Mouse (Mus musculus) gastrocnemius, postnatal 25 days (tissue): ENCODE data around the gene Ccdc92b. TPM values are rescaled to one million over a fixed set of nuclear protein-coding genes. Genes with fewer than 3 reads are reported as not detected.
"Not testable (repeated sequence)": the region's sequence is repeated elsewhere in the genome, so short reads cannot be mapped to it uniquely, and the experiment has no call there.

Experiments used
- DNase-seq: peaks from one replicate; pipeline ENCODE4 v3.0.0; 2022
- long read RNA-seq, 2 experiments: library from polyadenylated mRNA; stranded (forward); transcript quantifications; one replicate each; pipeline ENCODE4 v2.0.0; 2021
- total RNA-seq, 2 experiments: library from RNA; stranded (reverse); gene quantifications; 1 replicate in 1 of 2; 2 replicates in 1 of 2; pipeline ENCODE4 v1.2.3; 2021

Ccdc92b gene
- total RNA-seq, result under 1 TPM; 0.11 to 0.13 TPM
- long read RNA-seq, experiment 1, result 0 reads
- long read RNA-seq, experiment 2, result 0 reads

DNA sequence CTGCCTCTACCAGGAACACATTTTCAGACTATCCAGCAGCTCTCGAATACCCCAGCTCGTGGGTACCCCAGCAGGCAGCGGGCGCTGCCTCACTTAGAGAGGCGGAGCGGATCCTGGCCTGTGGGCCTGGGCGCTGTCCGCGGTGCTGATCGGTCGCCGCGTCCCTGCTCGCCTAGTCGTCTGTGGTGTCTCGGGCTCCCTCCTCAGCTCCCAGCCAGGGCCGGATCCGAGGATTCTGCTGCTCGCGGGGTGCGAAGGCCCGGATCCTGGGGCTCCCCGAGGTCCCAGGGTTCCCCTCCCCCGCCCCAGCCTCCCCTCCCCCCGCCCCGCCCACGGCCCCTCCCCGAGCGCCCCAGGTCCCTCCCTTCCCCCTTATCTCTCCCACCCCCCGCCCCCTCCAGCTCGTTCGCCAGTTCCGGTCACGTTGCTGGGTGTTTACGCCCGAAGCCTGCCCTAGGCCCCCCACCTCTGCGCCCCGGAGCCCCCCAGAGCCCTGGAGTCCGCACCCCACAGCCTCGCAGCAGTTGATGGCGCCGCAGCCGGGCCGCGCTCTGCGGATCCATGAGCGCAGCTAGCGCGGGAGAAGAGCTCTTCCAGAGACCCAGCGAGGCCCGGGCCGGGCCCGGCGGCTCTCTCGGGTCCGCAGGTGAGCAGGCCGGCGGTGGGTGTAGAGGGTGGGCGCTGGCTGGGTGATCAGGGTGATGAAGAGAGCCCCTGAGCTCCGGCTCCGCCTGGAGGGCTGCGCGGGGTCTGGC, at the start of gene Ccdc92b:
Ccdc92b (plus strand) TSS at position 405 of the 755 bp plus-strand sequence.
- peak; percentile 58 for DNase-seq

DNA sequence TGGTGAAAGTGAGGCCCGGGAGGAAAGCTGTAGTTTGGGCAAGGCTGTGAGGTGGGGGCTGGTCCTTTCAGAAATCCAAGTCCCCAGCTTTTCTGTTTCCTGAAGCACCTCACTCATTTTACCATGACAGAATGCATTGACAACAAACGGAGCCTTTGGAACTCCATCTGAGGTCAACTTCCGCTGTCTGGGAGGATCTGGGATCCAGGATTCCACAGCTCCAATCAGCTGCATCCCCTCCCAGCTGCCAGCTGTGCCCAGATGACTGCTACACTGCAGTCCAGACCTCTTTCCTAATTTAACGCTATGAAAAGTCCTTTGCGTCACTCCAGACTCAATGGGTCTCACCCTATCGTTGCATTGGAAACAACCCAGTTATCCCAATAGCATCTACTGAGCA, 49.7 kb upstream of the Ccdc92b start:
- DNase-seq, result no peak

DNA sequence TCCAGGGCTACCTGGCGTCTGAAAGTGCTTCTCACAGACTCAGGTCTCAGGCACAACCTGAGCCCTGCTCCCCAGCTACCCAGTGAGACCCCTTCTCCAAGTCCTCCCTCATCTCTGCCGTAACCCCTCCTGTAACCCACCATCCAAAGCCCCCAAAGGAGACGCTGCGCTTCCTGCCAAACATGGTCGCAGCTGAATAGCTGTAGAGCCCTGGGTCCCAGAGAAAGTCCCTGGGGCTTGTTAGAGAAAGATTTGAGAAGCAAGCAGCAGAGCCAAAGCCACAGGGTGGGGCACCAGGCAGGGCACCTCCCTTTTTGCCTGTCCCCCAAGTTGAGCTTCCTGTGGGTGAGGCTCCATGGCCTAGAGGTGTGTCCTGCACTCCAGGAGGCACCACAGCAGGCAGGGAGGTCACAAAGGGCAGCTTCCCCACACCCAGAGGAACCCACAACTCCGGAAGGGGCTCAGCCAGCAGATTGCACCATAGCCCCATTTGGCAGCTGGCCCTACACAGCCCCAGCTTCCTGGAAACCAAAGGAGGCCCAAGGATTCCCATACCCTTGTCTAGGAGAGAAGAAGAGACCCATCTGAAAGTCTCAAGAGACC, 46.8 kb upstream of the Ccdc92b start:
- peak; percentile 15 for DNase-seq

DNA sequence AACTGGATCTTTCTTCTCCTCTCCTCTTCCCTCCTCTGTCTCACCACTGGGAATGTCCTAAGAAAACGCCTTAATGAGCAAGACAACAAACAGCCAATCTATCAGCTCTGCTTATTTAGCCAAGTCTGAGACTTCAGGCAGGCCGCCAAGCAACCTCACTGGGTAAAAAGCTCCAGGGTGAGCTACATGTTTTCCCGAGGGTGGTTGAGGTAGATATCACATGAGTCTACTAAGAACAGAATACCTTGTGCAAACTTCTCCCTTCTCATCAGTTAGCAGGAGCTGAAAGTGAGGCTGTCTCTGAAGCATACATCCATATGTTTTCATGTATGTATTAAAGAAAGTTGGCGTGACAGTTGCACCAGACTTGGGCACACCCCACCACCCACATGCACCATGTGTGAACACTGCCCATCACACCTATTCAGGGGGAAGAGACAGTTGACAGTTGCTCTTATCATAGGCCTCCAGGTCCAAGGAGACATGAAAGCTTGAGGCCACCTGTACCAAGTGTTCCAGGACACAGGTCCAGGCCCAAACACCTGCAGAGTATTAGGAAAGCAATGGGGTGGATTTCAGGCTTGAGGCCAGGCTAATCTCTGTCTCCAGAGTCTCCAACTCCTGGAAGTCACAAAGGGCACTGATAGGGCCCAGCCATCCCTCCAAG, 44.5 kb upstream of the Ccdc92b start:
- no peak for DNase-seq

DNA sequence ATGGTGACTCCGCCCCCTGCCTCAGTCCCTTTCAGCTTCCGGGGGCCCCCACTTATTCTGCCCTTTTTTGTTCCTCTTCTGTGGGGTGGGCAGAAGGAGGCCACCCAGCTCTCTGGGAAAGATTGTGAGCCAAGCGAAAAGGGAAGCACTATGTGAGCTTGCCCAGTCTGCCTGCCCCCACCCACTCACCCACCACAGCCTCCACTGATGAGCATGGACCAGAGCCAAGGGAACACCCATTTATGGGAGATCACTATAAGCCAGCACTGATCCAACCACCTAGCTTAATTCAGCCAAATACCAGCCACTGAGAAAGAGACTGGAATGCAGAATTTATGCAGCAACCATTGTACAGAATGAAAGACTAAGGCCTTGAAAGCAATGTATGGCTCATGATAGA, 43.5 kb upstream of the Ccdc92b start:
- DNase-seq, result peak; percentile 14

DNA sequence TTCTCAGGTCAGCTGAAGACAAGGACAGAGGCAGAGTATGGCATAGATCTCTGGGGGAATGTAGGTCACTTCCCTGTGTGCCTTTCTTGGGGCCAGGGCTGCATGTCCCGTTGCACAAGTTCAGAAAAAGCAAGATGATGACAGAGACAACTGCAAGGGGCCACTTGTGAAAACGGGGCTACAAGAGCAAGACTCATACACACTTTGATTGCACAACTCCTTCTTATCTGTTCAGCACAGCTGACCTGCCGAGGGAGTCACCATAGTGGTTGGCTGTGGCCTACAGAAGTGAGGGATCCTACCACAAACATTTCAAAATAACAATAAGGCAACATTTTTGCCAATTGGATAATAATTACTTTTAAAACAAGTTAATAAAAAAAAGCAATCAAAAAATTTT, 42.3 kb upstream of the Ccdc92b start:
- DNase-seq, result no peak

DNA sequence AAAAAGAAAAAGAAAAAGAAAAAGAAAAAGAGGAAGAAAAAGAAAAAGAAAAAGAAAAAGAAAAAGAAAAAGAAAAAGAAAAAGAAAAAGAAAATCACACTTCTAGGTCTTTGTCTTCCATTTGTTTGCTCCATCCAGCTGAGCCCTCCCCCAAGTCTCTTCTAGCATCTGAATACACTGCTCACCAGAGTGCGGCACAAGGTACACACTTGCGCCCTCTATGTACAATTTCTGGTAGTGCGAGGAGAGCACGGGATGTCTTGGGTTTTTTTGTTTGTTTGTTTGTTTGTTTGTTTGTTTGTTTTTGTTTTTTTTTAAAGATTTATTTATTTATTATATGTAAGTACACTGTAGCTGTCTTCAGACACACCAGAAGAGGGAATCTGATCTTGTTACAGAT, 38.1 kb upstream of the Ccdc92b start:
- DNase-seq, result not testable (repeated sequence)

DNA sequence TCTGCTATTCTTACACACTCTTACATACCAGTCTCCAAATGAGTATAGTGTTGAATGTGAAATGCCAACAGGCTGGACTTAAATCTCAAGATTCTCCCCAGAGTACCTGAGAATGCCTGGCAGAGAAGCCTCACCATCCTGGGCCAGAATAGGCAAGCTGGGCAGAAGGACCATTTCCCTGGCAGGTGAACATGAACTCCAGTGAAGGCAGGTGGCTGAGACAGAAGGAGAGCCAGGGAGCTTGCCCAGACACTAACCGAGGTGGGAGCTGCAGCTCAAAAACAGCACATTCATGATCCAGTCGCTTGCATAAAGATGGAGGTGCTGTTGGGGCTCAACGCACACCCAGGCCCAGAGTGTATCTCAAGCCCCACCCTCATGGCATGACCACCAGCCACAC, 36.9 kb upstream of the Ccdc92b start:
- no peak for DNase-seq

DNA sequence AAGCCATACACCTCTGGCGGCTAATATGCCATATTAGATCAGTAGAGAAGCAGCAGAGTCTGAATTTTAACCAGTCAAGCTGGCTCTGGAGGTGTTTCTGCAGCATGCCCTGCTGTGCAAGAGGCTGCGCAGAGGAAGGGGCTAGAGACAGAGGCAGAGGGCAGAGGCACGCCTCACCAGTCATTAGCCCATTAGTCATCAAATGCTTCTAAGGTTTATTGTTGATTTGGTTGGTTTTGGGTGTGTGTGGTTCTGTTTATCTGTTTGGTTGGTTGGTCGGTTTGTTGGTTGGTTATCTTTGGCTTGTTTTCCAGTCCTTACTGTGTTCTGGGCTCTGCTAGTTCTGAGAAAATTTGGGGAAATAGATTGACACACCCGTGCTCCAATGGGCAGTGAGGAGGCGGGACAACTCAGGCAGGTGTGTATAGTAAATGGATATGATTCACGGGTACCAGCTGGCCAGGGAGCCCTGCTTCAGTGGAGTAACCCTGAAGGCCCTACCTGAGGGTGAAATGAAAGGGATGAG, 35.5 kb upstream of the Ccdc92b start:
- no peak for DNase-seq

DNA sequence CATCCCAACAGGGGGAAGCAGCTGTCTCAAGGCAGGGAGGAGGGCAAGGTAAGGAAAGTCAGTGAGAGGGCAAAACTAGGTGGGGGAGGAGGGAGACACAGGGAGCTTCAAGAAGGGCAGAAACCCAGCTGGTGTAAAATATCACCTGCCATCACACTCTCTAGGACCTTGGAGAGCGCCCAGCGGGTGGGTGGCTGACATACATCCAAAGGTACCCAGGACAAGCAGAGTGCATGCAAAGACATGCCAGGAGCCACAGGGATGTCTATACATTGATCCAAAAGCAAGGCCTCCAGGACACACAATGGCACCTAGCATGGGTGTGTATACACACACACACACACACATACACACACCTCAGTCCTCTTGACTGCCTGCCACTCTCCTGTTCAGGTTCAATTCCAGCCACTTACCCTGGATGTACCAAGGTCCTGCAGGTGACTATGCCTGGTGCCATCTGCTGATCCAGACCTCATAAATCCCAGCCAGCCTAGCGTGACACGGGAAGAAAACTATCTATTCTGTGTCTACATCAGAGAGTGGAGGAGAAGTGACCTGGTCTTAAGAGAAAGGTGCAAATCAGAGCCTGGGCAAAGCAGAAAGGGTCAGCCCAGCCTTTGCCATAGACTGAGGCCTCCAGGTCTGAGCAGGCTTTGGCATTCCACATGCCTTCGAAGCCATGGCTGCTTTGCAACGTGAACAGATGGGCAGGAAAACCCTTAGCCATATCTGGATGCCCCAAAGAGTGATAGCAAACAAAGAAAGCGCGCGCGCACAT, 34.3 kb upstream of the Ccdc92b start:
- DNase-seq, result no peak

DNA sequence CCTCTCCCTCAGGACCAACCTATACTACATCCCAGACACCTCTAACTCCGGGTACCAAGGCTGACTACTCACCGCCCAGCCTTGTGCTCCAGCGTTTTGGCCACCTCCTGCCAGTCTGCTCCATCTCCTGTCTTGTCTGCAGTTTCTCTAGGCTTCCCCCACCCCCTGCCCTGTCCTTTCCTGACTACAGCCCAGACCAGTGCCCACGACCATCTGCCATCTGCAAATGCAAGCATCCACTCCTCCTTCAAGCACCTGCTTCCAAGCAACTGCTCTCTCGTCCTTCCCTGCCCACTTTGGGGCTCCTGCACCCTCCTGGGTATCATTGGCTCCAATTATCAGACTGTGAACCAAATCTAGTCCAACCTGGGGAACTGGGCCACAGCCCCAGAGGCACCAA, 33.0 kb upstream of the Ccdc92b start:
- DNase-seq, result no peak

DNA sequence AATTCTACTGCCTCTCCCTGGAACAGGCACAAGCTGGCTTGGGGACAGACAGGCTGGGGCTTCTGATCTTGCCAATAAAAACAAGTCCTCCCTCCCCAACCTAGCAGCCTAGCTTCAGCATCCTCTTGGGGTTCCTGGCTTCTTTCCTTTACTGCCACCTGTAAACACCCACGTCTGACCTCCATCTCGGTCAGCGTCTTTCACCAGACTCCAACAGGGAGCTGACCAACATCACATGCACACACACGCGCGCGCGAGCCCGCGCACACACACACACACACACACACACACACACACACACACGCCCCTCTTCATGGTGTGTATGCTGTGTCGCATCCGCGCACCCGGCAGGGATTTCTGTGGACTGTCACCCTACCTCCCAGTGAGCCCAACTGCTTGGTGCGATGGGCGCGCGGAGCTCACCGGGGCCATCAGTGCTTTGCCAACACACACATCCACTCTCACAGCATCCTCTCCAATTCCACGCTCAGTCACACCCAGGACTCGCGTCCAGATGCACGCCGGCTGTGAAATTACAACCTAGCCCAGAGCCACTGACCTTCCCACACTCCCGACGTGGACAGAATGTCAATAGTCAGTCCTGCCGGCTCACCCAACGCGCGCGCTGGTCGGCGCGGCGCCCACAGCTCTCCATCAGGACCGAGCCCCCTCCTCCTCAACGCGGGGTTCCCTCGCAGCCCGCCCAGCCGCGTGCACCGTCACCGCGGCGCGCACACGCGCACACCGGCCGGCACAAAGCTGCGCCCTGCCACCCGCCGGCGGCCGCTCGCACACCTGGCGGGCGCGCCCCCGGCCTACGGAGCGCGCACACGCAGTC, 29.8 kb upstream of the Ccdc92b start:
- DNase-seq, result no peak

DNA sequence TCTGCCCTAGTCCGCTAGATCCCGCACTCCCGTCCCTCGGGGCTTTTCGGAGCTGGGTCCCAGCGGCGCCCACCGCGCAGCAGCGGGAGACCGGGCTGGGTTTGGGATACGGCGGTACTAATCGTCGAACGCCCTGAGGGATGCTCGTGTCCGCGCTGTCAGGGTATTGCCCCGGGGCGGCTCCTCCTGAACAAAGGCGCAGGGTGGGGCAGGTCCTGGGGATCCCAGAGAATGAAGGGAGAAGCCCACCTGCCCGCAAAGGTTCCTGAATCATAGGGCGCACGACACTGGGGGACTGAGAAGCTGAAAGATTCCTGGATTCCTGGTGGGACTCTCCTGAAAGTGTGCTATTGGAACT, 29.2 kb upstream of the Ccdc92b start:
- no peak for DNase-seq

DNA sequence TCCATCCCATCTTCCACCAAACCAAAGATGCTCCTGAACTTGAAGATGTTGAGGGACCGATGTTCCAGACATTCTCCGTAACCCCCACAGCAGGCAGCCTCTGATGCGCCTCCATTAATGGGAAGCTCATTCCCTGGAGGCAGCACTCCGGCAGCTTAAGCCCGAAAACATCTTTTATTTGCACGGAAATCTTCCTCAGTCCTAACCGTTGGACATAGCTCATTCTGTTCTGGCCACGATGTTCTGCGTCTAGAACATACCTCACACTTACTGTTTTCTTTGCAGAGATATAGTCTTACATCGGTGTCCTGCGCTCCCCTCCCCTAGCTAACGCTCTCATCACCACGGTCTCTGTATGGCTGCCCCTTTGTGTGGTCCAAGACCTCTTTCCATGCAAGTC, 28.7 kb upstream of the Ccdc92b start:
- DNase-seq, result no peak

DNA sequence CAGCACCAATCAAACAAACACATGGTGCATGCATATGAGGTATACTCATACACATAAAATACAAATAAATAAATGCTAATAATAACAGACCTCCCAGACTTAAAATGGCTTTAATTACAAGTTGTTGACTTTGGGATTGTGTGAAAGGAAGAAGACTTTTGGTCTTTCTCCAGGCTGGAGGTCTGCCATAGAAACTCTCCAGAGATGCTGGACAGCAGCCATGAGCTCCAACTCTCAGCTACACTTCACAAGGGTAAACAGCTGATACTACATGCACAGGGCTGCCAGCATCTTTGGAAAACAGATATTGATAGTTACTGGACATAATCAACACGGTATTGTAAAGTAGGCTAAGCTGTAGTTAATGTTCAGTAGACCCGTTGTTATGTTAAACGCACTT, 27.2 kb upstream of the Ccdc92b start:
- no peak for DNase-seq

DNA sequence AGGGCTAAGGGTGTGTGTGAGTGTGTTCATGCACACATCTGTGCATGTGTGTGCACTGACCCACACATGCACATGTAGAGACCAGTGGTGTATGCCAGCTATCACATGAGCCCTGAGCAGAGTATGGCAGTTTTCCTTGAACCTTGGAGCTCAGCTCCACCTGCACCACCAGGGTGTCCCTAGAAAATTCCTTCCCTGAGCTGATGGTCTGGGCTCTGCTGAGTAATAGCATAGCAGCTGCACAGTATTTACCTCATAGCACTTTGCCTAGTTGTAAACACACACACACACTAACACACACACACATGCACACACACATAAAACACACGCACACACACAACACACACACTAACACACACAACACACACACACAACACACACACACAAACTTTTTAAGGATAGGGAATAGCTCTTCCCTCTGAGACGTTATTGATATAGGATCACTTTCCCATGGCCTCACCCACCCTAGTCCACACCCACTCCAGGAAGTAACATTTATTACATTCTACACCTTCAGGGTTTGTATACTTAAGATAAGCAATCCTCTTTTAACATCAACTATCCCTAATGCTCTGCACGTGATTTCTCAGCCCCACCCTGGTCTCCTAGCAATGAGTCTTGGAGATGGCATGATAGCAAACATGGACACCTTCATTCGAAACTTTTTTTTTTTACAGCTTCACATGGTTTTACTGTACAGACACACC, 22.0 kb upstream of the Ccdc92b start:
- no peak for DNase-seq

DNA sequence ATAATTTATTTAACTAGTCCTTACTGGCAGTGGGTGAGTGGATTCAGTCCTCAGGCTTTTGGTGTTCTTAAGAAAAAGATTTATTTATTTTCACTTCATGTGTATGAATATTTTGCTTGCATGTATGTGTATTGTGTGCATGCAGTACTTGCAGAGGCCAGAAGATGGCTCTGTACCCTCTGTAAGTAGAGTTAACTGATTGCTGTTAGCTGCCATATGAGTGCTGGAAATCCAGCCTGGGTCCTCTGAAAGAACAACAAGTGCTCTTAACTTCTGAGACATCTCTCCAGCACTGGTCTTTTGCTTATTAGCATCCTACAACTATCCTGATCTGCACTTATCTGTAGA, 21.4 kb upstream of the Ccdc92b start:
- no peak for DNase-seq

DNA sequence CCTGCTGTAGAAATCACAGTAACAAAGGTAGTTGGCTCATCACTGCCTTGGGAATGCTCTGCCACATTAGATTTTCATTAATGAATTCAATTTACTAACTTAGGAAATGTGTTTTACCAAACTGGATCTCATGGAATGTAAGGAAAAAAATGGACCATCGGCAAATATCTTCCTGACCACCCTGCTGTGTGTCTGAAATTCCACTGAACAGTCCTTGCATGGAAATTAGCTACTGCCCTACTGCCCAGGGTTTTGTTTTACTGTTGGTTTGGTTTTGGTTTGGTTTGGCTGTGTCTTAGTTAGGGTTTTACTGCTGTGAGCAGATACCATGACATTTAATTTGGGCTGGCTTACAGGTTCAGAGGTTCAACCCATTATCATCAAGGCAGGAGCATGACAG, 17.1 kb upstream of the Ccdc92b start:
- no peak for DNase-seq

DNA sequence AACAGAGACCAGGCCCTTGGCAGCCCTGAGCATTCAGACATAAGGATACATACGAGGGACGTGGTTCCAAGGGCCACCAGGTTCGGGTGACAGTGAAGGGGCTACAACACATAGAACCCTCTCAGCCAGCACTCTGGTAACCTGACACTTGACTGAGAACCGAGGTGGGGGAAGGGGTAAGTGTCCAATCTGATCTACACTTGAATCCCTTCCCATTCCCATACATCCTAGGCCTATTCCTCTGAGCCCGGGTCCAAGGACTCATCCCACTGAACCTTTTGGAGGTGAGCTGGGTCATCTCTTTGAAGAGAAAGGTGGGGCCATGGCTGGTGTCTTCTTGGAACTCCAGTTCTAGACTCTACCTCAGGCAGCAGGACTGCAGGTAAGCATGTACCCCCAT, 9.3 kb upstream of the Ccdc92b start:
- DNase-seq, result no peak

DNA sequence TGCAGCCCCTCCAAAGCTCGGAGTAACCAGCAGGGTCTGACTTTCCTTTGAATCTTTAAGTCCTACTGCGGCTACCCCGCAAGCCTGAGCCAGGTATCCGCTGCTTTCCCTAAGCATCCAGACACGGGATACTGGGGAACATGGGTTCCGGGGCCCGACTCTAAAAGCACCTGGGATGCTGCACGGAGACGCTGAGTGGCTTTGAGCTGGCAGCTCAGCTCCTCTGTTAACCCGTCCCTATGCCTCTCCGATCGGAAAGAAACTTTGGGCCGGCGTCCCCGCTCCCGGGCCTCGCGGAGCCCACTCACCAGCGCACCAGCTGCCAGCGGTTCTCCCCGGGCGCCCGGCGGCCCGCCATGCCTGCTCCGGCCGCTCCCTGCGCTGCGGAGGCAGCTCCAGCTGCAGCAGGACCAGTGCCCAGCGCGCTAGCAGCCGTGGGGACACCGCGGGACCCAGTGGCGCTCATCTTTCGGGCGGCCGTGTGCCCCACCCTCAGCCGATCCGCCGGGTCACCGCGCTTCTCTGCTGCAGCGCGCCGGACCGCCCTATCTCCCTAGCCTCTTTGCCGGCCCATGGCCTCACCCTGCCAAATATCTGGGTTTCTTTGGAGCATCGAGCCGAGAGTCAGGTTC, 8.7 kb upstream of the Ccdc92b start, which contains the start of gene Rap1gap2:
Rap1gap2 (minus strand) TSS at position 371 of the 632 bp plus-strand sequence.
- DNase-seq, result no peak
